Mouse (Mus musculus) kidney, postnatal 14 days (tissue): ENCODE data around the gene Kremen2.
"Not testable (repeated sequence)": the region's sequence is repeated elsewhere in the genome, so short reads cannot be mapped to it uniquely, and the experiment has no call there.

Experiments used
- DNase-seq: peaks from one replicate; pipeline ENCODE4 v3.0.0; 2022; ENCODE audit warnings: mixed read lengths

The Kremen2 gene

GRCm38 (mm10) chr17:23745301-23746251 lies at the start of gene Kremen2:
Gene Kremen2, minus strand, starts transcription at chr17:23745833.
- no peak for DNase-seq

- no peak for DNase-seq
These were observed 49.7 kb upstream of the Kremen2 start for GRCm38 (mm10) chr17:23795323-23795722.

GRCm38 (mm10) chr17:23791079-23791357 lies 45.4 kb upstream of the Kremen2 start:
- DNase-seq = no peak

- peak; percentile 72 for DNase-seq
These were observed 44.8 kb upstream of the Kremen2 start, which contains the start of gene Srrm2 for GRCm38 (mm10) chr17:23790269-23791078. Gene Srrm2, plus strand, starts transcription at chr17:23790532.

- DNase-seq = no peak
These were observed 44.2 kb upstream of the Kremen2 start for GRCm38 (mm10) chr17:23789749-23790268.

- DNase-seq = no peak
These were observed 43.3 kb upstream of the Kremen2 start for GRCm38 (mm10) chr17:23788973-23789372.

- DNase-seq = no peak
These were observed 40.9 kb upstream of the Kremen2 start for GRCm38 (mm10) chr17:23786510-23786931.

- DNase-seq = peak; percentile 90
These were observed 40.2 kb upstream of the Kremen2 start, which contains the start of gene Flywch2 for GRCm38 (mm10) chr17:23785561-23786471. Gene Flywch2, minus strand, starts transcription at chr17:23786081.

GRCm38 (mm10) chr17:23783352-23783751 lies 37.7 kb upstream of the Kremen2 start:
- no peak for DNase-seq

GRCm38 (mm10) chr17:23778447-23778846 lies 32.8 kb upstream of the Kremen2 start:
- DNase-seq = no peak

- no peak for DNase-seq
These were observed 31.5 kb upstream of the Kremen2 start for GRCm38 (mm10) chr17:23777141-23777540.

- no peak for DNase-seq
These were observed 30.6 kb upstream of the Kremen2 start for GRCm38 (mm10) chr17:23776216-23776615.

- DNase-seq = peak; percentile 90
These were observed 28.5 kb upstream of the Kremen2 start for GRCm38 (mm10) chr17:23774090-23774489.

- DNase-seq = no peak
These were observed 28.0 kb upstream of the Kremen2 start for GRCm38 (mm10) chr17:23773676-23774075.

- not testable (repeated sequence) for DNase-seq
These were observed 26.6 kb upstream of the Kremen2 start for GRCm38 (mm10) chr17:23772219-23772556.

GRCm38 (mm10) chr17:23771284-23772218 lies 25.9 kb upstream of the Kremen2 start, which contains the start of gene Flywch1:
Gene Flywch1, minus strand, starts transcription at chr17:23771602.
- peak; percentile 99 for DNase-seq

GRCm38 (mm10) chr17:23770896-23771283 lies 25.3 kb upstream of the Kremen2 start:
- no peak for DNase-seq

- DNase-seq = no peak
These were observed 24.9 kb upstream of the Kremen2 start for GRCm38 (mm10) chr17:23770493-23770892.

GRCm38 (mm10) chr17:23762976-23763375 lies 17.3 kb upstream of the Kremen2 start:
- DNase-seq = no peak

- no peak for DNase-seq
These were observed 15.5 kb upstream of the Kremen2 start for GRCm38 (mm10) chr17:23761155-23761554.

GRCm38 (mm10) chr17:23760231-23760630 lies 14.6 kb upstream of the Kremen2 start:
- no peak for DNase-seq
